Mouse (Mus musculus) frontal cortex, adult 2 months (tissue): ENCODE measurements at regions not wholly inside any gene's neighbourhood (a gene's known extent, or its start where the extent isn't known, plus 50 kb on each side); places are given as distances from the start of the nearest gene placed in this dataset.

Experiments used
- DNase-seq, 2 experiments: peaks; one replicate each; pipeline ENCODE4 v3.0.0; 2022; ENCODE audit warnings: low spot score in 1 of 2; ENCODE audit errors: extremely low spot score in 1 of 2

- no peak for DNase-seq
Measured at GRCm38 (mm10) chr2:75434521-75434920, 224.5 kb upstream of the Hnrnpa3 start.

DNA sequence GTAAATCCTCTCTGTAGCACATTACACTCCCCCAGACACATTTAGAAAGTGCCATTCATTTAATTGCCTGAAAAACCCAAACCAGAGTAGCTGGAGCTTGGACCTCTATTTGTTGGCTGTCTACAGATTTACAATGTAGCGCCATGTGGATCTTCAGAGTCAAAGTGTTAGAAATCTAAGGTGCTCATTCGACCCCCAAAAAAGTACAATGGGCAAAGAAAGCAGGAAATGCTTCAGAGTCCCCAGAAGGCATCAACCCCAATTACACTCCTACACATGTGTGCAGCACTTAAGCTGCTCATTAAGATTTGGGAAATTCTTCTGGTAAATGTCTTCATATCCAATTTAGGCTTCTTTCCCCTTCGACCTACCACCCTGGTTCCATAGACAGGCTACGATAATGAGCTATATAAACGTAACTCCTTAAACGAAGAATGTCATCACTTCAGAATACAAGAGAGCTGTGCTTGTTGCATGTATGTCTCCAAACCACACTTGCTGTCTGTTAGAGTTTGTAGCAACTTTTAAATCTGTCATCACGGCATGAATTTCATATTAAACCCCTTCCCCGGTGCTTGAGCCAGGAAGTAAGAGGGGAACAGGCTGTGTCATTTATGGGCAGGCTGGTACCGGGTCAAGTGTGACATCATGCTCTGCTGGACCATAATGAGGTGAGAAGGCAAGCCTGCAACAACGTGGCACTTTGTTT lies 219.4 kb upstream of the Hnrnpa3 start:
- DNase-seq = no peak

GRCm38 (mm10) chr2:75442632-75443031 lies 216.4 kb upstream of the Hnrnpa3 start:
- no peak for DNase-seq

- DNase-seq = no peak
Measured at GRCm38 (mm10) chr2:75445189-75445588, 213.9 kb upstream of the Hnrnpa3 start.

- DNase-seq = no peak
Measured at GRCm38 (mm10) chr2:75446996-75447715, 211.9 kb upstream of the Hnrnpa3 start.

GRCm38 (mm10) chr2:75448221-75448620 lies 210.8 kb upstream of the Hnrnpa3 start:
- no peak for DNase-seq

GRCm38 (mm10) chr2:75451846-75452267 lies 207.2 kb upstream of the Hnrnpa3 start:
- no peak for DNase-seq

- DNase-seq = no peak
Measured at GRCm38 (mm10) chr2:75452274-75453148, 206.6 kb upstream of the Hnrnpa3 start.

GRCm38 (mm10) chr2:75455481-75455880 lies 203.6 kb upstream of the Hnrnpa3 start:
- no peak for DNase-seq

DNA sequence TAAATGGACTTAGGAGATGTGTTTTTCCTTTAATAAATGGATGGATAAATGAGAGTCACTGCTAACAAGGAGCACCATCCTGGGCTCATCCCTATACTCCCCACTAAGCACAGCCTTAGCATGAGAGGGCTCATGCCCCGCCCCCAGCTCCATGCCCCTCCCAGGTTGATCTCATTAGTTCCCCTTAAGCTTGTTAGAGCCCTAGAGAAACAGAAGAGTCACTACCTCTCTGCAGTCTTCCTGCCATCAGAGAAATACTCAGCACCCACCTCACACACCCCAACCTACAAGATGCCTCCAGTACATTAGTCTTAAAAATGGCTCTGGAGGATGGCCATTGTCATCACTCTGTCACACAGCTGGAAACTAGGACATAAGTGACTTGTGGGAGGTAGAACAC lies 202.8 kb upstream of the Hnrnpa3 start:
- DNase-seq = no peak

DNA sequence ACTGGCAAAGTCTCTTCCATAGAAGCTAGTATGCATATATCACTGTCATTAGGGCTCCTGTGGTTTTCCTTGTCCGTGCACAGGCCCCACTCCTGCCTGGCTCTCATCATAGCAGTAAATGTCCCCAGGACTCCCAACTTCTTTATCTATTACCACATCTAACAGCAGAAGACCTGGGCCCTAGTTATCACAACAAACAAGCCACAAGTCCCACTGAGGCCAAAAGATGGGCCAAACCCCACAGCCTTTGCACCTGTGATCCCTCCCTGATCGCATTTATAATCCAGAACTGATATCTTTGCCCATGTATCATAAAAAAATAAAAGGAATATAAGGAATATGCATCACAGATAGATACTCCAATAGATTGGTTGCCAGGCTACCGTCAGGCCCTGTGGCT lies 201.6 kb upstream of the Hnrnpa3 start:
- DNase-seq = no peak

DNA sequence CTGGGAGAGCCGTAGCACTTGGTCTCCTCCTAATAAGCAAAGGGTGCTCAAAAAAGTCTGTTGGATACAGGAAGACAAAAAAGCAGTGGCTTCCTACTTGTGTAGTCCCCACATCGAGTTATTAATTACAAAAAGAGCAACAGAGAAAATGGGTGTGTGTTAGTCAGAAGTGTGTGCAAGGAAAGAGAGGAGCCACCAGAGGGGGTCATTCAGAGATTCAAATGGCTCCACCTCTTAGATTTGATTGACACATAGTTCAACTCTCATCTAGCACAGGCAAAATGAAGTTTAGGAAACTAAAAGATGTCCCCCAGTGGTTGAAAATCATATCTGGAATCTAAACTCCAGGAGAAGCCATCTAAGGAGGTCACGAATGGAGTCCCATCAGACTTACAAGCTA lies 200.2 kb upstream of the Hnrnpa3 start:
- no peak for DNase-seq

DNA sequence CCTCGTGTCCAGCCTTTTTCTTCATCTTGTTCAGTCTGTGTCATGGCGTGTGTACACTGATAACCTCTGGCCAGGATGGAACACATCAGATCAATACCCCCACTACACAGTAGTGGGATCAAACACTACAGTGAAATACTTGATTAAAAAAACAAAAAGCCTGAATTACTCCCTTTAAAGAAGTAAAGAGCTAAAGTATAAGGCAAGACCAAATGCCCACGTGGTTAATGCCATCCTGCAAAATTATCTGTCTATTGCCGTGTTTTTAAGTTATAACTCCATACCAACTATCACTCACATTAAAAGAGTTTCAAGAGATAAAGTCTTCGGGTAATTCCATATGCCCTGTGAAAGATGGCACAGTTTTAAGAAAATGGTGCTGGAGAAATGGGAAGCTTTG lies 198.6 kb upstream of the Hnrnpa3 start:
- no peak for DNase-seq

GRCm38 (mm10) chr2:75461019-75461418 lies 198.0 kb upstream of the Hnrnpa3 start:
- no peak for DNase-seq

DNA sequence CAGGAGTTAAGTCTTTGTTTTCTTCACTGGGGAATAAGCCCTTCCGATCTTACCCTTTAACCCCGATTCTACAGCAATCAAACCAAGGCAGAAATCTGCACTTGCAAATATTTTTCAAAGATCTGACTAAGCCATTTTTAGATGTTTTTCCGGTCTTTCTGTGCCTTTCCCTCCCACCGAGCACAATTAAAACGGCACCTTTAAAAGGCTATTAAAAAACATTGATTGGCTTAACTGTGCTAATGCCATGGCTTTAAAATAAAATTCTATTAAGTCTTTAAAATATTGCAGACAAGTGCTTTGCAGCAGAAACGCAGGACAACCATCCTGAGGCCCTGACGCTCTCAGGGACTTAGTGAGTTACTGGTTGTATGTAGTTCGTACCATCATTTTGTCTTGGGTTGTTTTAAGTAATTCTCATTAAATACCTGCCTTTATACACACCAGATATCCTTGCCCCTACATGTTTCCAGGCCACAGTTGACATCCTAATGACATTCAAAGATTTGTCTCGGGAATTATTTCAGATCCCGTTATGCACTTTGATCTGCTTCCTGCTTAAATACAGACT lies 197.6 kb upstream of the Hnrnpa3 start:
- no peak for DNase-seq

DNA sequence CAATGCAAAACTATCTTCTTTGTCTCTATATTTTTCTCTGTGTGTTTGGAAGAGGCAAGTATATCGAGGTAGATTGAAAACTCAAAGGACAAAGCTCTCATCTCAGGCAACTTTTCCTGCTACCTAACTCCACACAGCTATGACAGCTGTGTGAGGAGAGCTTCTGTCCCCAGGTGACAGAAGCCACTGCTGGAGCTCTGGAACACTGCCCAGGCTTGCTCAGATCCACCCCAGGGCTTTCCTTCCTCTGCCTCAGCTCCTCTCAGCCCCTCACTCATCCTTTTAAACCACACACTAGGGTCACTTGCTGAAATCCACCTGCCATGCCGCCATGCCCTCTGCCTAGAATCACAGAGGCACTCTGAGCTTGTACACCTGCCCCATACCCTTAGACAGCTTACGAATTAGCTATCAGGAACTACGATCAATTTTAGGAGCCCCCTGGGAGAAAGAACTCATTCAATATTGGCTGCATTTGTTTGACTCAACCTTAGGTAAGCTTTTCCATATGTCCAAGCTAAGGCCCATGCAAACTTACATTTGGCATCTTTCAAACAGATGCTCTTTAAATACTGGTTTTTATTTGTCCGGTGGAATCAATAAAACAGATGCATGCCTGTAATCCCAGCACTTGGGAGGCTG lies 196.9 kb upstream of the Hnrnpa3 start:
- no peak for DNase-seq

DNA sequence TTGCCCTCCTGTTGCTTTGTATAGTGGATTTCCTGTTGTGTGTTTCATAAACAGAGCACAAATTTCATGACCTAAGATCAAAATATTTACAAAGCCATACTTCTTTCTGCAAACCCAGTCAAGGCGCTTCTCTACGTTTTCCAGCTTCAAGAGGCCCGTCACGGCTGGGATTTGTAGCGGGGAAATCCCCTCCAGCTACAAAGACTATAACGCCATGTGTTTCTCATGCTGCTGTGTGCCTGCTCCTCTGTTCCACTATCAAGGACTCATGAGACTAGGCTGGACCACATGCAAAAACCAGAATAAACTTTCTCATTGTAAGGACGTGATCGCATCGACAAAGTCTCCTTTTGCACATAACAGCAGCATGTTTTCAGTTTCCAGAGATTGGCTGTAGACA lies 196.0 kb upstream of the Hnrnpa3 start:
- DNase-seq = no peak

DNA sequence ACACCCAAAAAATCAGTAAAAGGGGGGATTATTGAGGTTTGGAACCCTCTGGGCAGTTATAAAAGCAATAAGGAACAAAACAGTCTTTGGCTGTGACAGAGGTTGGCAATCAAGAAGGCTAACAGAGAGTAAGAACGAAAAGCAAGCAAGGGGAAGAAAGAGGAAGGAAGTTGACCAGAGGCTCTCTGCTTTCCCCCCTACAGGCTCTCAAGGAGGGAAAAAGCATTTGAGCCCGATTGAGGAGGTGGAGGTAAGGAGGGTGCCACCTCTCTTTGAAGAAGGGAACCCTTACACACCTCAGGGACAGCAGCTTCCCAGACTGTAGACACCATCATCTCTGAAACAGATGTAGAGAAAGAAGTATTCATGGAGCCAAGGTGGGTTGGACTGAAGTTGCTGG lies 194.6 kb upstream of the Hnrnpa3 start:
- no peak for DNase-seq

GRCm38 (mm10) chr2:75468851-75469250 lies 190.2 kb upstream of the Hnrnpa3 start:
- no peak for DNase-seq

DNA sequence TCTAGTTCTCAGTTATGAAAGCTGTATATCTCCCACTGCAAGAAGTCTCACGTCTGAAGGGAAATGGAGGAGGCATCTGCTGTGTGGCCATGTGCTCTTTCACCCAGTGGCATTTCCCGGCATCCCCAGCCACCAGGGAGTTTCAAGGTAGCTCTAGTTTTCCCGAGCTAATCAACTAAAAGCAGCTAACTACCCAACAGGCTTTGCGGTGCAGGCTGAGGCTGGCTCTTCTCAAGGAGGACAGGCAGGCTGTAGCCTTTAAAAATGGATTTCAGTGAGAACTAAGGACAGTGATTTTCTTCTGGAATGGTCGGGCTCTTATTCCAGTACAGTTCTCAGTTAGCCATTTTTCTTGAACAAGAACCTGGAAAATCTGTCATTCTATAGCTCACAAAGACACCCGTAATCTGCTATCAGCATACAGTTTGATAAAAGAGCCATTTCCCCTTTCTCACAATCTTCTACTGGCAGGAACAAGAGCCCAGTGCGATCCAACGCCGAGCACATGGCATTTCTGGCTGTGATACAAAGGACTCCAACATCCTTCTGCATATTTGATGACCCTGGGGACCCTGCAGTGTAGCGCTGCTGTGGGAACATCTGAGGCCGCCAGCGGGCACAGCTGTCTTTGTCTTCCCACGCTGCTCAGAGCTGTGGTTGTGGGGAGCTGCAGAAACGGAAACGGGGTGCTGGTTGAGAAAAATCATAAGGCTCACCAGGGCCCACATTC lies 188.9 kb upstream of the Hnrnpa3 start:
- peak; percentile 12 to 55 for DNase-seq
